Mouse (Mus musculus) cerebellum, adult 2 months (tissue): ENCODE measurements around the gene Pop5.

Experiments used
- CTCF ChIP-seq: fragments of 200-500 bp; IDR thresholded peaks from 2 replicates; pipeline ENCODE4 v1.5.1; 2011; ENCODE audit warnings: low read depth, mild to moderate bottlenecking, control low read depth, low read length, moderate library complexity, borderline replicate concordance; ENCODE audit not compliant: insufficient read depth
- POLR2A ChIP-seq: fragments of 200-500 bp; IDR thresholded peaks from 2 replicates; pipeline ENCODE4 v1.6.1; 2011; ENCODE audit warnings: low read length, control low read depth, borderline replicate concordance; ENCODE audit not compliant: insufficient read depth

DNA sequence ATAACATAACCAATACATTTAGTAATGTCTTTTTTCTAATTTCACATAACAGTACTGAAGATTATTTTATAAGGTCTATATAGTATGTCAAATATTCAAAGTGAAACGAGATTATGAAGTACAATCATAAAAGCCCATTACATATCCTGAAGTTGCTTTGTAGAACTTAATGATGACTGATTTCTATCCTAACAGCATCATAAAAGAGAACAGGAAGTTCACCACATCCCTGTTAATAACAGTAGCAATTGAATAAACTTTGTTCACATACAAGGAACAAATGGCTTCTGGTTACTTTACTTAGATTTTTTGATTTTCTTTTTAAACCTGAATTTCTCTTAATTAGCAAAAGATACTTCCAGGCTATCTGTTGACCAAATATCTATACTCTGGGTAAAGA lies 26.2 kb downstream of the Pop5 start:
- TF ChIP-seq CTCF (no peak), POLR2A (no peak)
